Mouse (Mus musculus): ENCODE data around the gene Olfr1340. TPM values are rescaled to one million over a fixed set of nuclear protein-coding genes. Genes with fewer than 3 reads are reported as not detected.

Gene Olfr1340
- polyA plus RNA-seq (2015; fragmentation: Nextera tagmentation; extraction: Ambion mirVana): not detected in 2 replicates

- Histone ChIP-seq H3K36me3 (ENCODE audit: control insufficient read depth, insufficient read depth, low read length) (no peaks in the 10 kb centered on the region), H3K9me3 (replicated peaks; ENCODE audit: control insufficient read depth, low read length) (no peaks in the 10 kb centered on the region), H3K4me1 (ENCODE audit: control insufficient read depth, insufficient read depth, low read length) (no peaks in the 10 kb centered on the region), H3K27ac (ENCODE audit: low read length) (no peak within 1 kb of the TSS), H3K9ac (ENCODE audit: low read length) (no peak within 1 kb of the TSS), H3K4me2 (ENCODE audit: low read depth, low read length) (no peak within 1 kb of the TSS), H3K4me3 (replicated peaks; ENCODE audit: low read length) (no peak within 1 kb of the TSS), H3K27me3 (ENCODE audit: control insufficient read depth, insufficient read depth, low read length) (no peaks in the 10 kb centered on the region)
- ATAC-seq (ENCODE audit: insufficient read depth, low FRiP score): no peak
Observed at GRCm38 (mm10) chr4:118719838-118720237, at the start of gene Olfr1340. Gene Olfr1340, plus strand, starts transcription at chr4:118720138.

DNA sequence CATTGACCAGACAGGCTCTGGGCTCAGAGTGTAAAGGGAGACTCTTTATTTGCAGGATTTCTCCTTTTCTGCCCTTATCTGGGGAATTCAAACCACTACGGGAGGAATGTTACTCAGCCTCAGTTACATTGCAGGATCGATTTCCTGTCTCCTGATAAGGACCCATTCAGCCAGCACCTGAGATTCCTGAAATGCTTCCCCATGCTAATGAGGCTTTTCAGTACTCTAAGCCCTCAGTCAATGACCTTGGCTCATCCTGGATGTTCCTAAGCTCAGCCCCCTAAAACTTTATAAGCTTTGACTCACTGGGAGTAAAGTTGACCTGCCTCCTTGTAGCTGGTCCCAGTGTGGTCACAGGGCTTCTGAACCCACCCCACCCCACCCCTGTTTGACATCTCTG is 32.9 kb upstream of the Olfr1340 start:
- no peak overlapping the region for H3K4me3 ChIP-seq (replicated peaks; ENCODE audit: low read length)
- H3K27ac ChIP-seq (ENCODE audit: low read length): no peak overlapping the region
- WGBS: 33% methylated on average over 2 of the region's 2 CpGs
- ATAC-seq (ENCODE audit: insufficient read depth, low FRiP score): no peak
- H3K9me3 ChIP-seq (replicated peaks; ENCODE audit: control insufficient read depth, low read length): no peaks in the 10 kb centered on the region
- no peak overlapping the region for H3K9ac ChIP-seq (ENCODE audit: low read length)
- H3K36me3 ChIP-seq (ENCODE audit: control insufficient read depth, insufficient read depth, low read length): no peaks in the 10 kb centered on the region
- no peaks in the 10 kb centered on the region for H3K27me3 ChIP-seq (ENCODE audit: control insufficient read depth, insufficient read depth, low read length)
- no peaks in the 10 kb centered on the region for H3K4me1 ChIP-seq (ENCODE audit: control insufficient read depth, insufficient read depth, low read length)
- H3K4me2 ChIP-seq (ENCODE audit: low read depth, low read length): no peak overlapping the region

DNA sequence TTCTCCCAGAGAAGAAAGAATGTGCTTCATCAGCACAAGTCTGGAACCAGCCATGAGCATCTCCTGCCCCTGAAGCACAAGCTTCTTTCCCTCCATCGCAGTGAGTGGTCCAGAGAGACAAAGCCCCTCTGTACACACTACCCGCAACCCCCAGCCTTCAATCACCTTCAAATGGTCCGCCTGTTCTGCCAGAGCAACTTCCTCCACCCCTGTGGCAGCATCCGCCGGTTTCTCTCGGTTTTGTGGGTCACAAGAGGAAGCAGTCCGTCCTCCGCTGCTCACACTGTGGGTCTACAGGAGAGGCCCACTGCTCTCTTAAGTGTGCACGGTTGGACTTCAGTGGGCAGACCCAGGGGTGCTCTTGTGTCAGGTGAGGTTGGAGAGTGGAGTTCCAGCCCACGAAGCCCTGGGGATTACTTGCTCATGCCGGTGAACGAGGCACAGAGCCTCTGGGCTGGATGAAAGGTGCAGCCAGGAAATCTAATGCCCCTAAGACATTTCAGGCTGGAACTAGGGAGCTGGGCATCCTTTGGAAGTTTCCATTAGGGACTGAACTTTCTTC is 27.4 kb upstream of the Olfr1340 start, which contains the start of gene Olfr1342:
Gene Olfr1342 (minus strand): TSS at position 345 of the 562 bp plus-strand sequence.
- no peaks in the 10 kb centered on the region for H3K4me1 ChIP-seq (ENCODE audit: control insufficient read depth, insufficient read depth, low read length)
- WGBS: 43% methylated on average over 12 of the region's 12 CpGs
- ATAC-seq (ENCODE audit: insufficient read depth, low FRiP score): no peak
- no peak within 1 kb of the TSS for H3K4me2 ChIP-seq (ENCODE audit: low read depth, low read length)
- no peaks in the 10 kb centered on the region for H3K9me3 ChIP-seq (replicated peaks; ENCODE audit: control insufficient read depth, low read length)
- no peaks in the 10 kb centered on the region for H3K27me3 ChIP-seq (ENCODE audit: control insufficient read depth, insufficient read depth, low read length)
- H3K9ac ChIP-seq (ENCODE audit: low read length): no peak within 1 kb of the TSS
- H3K27ac ChIP-seq (ENCODE audit: low read length): no peak within 1 kb of the TSS
- H3K36me3 ChIP-seq (ENCODE audit: control insufficient read depth, insufficient read depth, low read length): no peaks in the 10 kb centered on the region
- no peak within 1 kb of the TSS for H3K4me3 ChIP-seq (replicated peaks; ENCODE audit: low read length)

- H3K9ac ChIP-seq (ENCODE audit: low read length): no peak overlapping the region
- no peaks in the 10 kb centered on the region for H3K9me3 ChIP-seq (replicated peaks; ENCODE audit: control insufficient read depth, low read length)
- 35% methylated on average over 2 of the region's 2 CpGs for WGBS
- no peak for ATAC-seq (ENCODE audit: insufficient read depth, low FRiP score)
- no peaks in the 10 kb centered on the region for H3K4me1 ChIP-seq (ENCODE audit: control insufficient read depth, insufficient read depth, low read length)
- no peak overlapping the region for H3K27ac ChIP-seq (ENCODE audit: low read length)
- H3K27me3 ChIP-seq (ENCODE audit: control insufficient read depth, insufficient read depth, low read length): no peaks in the 10 kb centered on the region
- no peaks in the 10 kb centered on the region for H3K36me3 ChIP-seq (ENCODE audit: control insufficient read depth, insufficient read depth, low read length)
- H3K4me3 ChIP-seq (replicated peaks; ENCODE audit: low read length): no peak overlapping the region
- H3K4me2 ChIP-seq (ENCODE audit: low read depth, low read length): no peak overlapping the region
Observed at GRCm38 (mm10) chr4:118693812-118694211, 26.1 kb upstream of the Olfr1340 start.

DNA sequence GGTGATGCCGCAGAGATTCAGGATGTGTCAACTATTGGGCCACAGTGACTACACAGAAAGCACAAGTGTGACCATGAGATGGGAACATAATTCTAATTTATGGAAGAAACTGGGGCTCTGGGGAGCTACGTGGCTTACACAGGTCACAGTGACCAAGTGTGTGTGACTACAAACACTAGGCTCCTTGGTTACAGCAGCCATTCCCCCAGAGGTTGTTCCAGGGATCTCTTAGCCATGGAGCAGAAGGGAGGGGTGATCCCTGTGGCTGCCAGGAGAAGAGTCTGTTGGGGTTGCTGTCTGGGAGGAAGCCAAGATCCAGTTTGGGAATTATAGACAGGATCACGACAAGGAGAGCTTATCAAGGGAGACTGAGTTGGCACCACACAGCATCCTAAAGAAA is 16.7 kb upstream of the Olfr1340 start, which contains the start of gene Olfr1341:
Gene Olfr1341 (plus strand): TSS at position 301 of the 400 bp plus-strand sequence.
- Histone ChIP-seq H3K4me1 (ENCODE audit: control insufficient read depth, insufficient read depth, low read length) (no peaks in the 10 kb centered on the region), H3K4me3 (replicated peaks; ENCODE audit: low read length) (no peak within 1 kb of the TSS), H3K9me3 (replicated peaks; ENCODE audit: control insufficient read depth, low read length) (no peaks in the 10 kb centered on the region), H3K4me2 (ENCODE audit: low read depth, low read length) (no peak within 1 kb of the TSS), H3K36me3 (ENCODE audit: control insufficient read depth, insufficient read depth, low read length) (no peaks in the 10 kb centered on the region), H3K27me3 (ENCODE audit: control insufficient read depth, insufficient read depth, low read length) (no peaks in the 10 kb centered on the region), H3K9ac (ENCODE audit: low read length) (no peak within 1 kb of the TSS), H3K27ac (ENCODE audit: low read length) (no peak within 1 kb of the TSS)
- ATAC-seq (ENCODE audit: insufficient read depth, low FRiP score): no peak
- WGBS: 72% methylated on average over 3 of the region's 3 CpGs

DNA sequence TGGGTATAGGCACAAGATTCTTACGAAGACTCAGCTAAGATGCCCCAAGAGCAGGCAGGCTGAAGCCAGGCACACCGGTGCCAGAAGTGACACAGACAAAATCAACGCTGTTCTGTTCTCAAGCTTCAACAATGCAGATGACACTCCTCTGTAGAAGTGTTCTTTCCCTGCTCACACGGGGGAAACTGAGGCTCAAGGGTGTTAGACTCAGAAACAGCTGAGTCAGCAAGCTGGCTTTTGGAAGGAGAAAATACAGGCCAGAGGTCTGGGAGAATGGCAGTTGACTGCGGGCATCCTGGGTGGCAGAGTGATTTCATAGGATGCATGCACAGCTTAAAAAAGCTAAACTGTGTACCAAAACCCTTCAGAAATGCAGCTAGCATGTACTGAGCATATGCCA is 11.9 kb upstream of the Olfr1340 start:
- Histone ChIP-seq H3K4me1 (ENCODE audit: control insufficient read depth, insufficient read depth, low read length) (no peaks in the 10 kb centered on the region), H3K27ac (ENCODE audit: low read length) (no peak overlapping the region), H3K36me3 (ENCODE audit: control insufficient read depth, insufficient read depth, low read length) (no peaks in the 10 kb centered on the region), H3K27me3 (ENCODE audit: control insufficient read depth, insufficient read depth, low read length) (no peaks in the 10 kb centered on the region), H3K4me2 (ENCODE audit: low read depth, low read length) (no peak overlapping the region), H3K9me3 (replicated peaks; ENCODE audit: control insufficient read depth, low read length) (no peaks in the 10 kb centered on the region), H3K4me3 (replicated peaks; ENCODE audit: low read length) (no peak overlapping the region), H3K9ac (ENCODE audit: low read length) (no peak overlapping the region)
- no peak for ATAC-seq (ENCODE audit: insufficient read depth, low FRiP score)
- WGBS: 75% methylated on average over 5 of the region's 5 CpGs

DNA sequence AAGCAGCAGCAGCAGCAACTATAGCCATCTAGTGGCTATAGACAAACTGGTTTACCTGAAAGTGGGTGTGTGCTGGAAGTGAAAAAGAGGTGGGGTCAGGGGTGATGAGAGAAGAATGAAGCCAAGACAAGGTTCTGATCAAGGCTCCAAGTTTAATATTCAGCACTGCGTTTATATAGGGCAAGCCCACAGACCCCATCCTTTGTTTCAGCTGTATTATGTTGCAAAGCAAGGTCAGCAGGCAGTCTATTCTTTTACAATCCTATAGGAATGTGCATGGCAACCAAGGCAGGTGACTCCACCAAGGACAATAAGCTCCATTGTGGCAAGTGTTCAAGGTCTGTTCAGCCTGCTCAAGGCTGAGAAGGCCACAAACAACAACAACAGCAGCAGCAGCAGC is 8.3 kb upstream of the Olfr1340 start:
- Histone ChIP-seq H3K27ac (ENCODE audit: low read length) (no peak overlapping the region), H3K4me2 (ENCODE audit: low read depth, low read length) (no peak overlapping the region), H3K27me3 (ENCODE audit: control insufficient read depth, insufficient read depth, low read length) (no peaks in the 10 kb centered on the region), H3K4me1 (ENCODE audit: control insufficient read depth, insufficient read depth, low read length) (no peaks in the 10 kb centered on the region), H3K36me3 (ENCODE audit: control insufficient read depth, insufficient read depth, low read length) (no peaks in the 10 kb centered on the region), H3K4me3 (replicated peaks; ENCODE audit: low read length) (no peak overlapping the region), H3K9ac (ENCODE audit: low read length) (no peak overlapping the region), H3K9me3 (replicated peaks; ENCODE audit: control insufficient read depth, low read length) (no peaks in the 10 kb centered on the region)
- no peak for ATAC-seq (ENCODE audit: insufficient read depth, low FRiP score)
- 54% methylated on average over 1 of the region's 1 CpGs for WGBS

GRCm38 (mm10) chr4:118721742-118722483 is 2.0 kb downstream of the Olfr1340 start:
- WGBS: 50% methylated on average over 10 of the region's 10 CpGs
- H3K4me3 ChIP-seq (replicated peaks; ENCODE audit: low read length): no peak overlapping the region
- H3K27me3 ChIP-seq (ENCODE audit: control insufficient read depth, insufficient read depth, low read length): no peaks in the 10 kb centered on the region
- H3K27ac ChIP-seq (ENCODE audit: low read length): no peak overlapping the region
- no peaks in the 10 kb centered on the region for H3K9me3 ChIP-seq (replicated peaks; ENCODE audit: control insufficient read depth, low read length)
- ATAC-seq (ENCODE audit: insufficient read depth, low FRiP score): no peak
- no peak overlapping the region for H3K9ac ChIP-seq (ENCODE audit: low read length)
- no peaks in the 10 kb centered on the region for H3K4me1 ChIP-seq (ENCODE audit: control insufficient read depth, insufficient read depth, low read length)
- no peaks in the 10 kb centered on the region for H3K36me3 ChIP-seq (ENCODE audit: control insufficient read depth, insufficient read depth, low read length)
- H3K4me2 ChIP-seq (ENCODE audit: low read depth, low read length): no peak overlapping the region

- H3K36me3 ChIP-seq (ENCODE audit: control insufficient read depth, insufficient read depth, low read length): no peaks in the 10 kb centered on the region
- H3K9ac ChIP-seq (ENCODE audit: low read length): no peak within 1 kb of the TSS
- no peaks in the 10 kb centered on the region for H3K4me1 ChIP-seq (ENCODE audit: control insufficient read depth, insufficient read depth, low read length)
- no peak within 1 kb of the TSS for H3K4me2 ChIP-seq (ENCODE audit: low read depth, low read length)
- H3K27me3 ChIP-seq (ENCODE audit: control insufficient read depth, insufficient read depth, low read length): no peaks in the 10 kb centered on the region
- no peak within 1 kb of the TSS for H3K27ac ChIP-seq (ENCODE audit: low read length)
- ATAC-seq (ENCODE audit: insufficient read depth, low FRiP score): no peak
- H3K4me3 ChIP-seq (replicated peaks; ENCODE audit: low read length): no peak within 1 kb of the TSS
- 100% methylated on average over 1 of the region's 1 CpGs for WGBS
- H3K9me3 ChIP-seq (replicated peaks; ENCODE audit: control insufficient read depth, low read length): no peaks in the 10 kb centered on the region
Observed at GRCm38 (mm10) chr4:118731875-118732274, 11.9 kb downstream of the Olfr1340 start, which contains the start of gene Olfr1339. Gene Olfr1339, plus strand, starts transcription at chr4:118732175.
